Mouse (Mus musculus): ENCODE results near the gene Pgap2. TPM values are rescaled to one million over a fixed set of nuclear protein-coding genes. Genes with fewer than 3 reads are reported as not detected.

Pgap2 gene
- total and polyA plus RNA-seq, 3 experiments: 21.1 to 91.1 TPM; not detected in 1

GRCm38 (mm10) chr7:102281403-102281802 is 71.4 kb downstream of the Pgap2 start:
- Histone ChIP-seq H3K4me3 (ENCODE audit: control insufficient read depth in 1 of 2, insufficient read depth in 1 of 2, low read depth in 2 of 2, low read length in 2 of 2) (no peak overlapping the region), H3K36me3 (ENCODE audit: control insufficient read depth in 1 of 2, insufficient read depth in 2 of 2, low read length in 2 of 2) (peaks cover 1 to 10% of the 10 kb centered on the region in 2 experiments; a peak in 2 of 4 replicates), H3K9ac (ENCODE audit: control insufficient read depth, low read depth, low read length, poor library complexity, severe bottlenecking) (no peak overlapping the region), H3K27me3 (ENCODE audit: control insufficient read depth in 1 of 2, insufficient read depth in 2 of 2, low read length in 2 of 2) (no peaks in the 10 kb centered on the region), H3K27ac (ENCODE audit: control insufficient read depth, low read depth, low read length) (no peak overlapping the region), H3K4me1 (ENCODE audit: control insufficient read depth in 1 of 2, insufficient read depth in 2 of 2, low read length in 2 of 2) (peaks cover 6 to 8% of the 10 kb centered on the region in 2 experiments; a peak in 3 of 4 replicates), H3K79me2 (ENCODE audit: control insufficient read depth, insufficient read depth, low read length, poor library complexity) (peaks cover 35% of the 10 kb centered on the region), H3K9me3 (replicated peaks; ENCODE audit: insufficient read depth, low read length) (no peaks in the 10 kb centered on the region)
- DNase-seq (ENCODE audit: low read depth, low spot score): no peak
- TF ChIP-seq TCF12 (IDR thresholded peaks at IDR 0.05; ENCODE audit: low read depth, low read length): no peak
- no peak for TF ChIP-seq CHD2 (IDR thresholded peaks at IDR 0.05; ENCODE audit: low read length)
- no peak for TF ChIP-seq TAL1 (IDR thresholded peaks at IDR 0.05; ENCODE audit: low read length)
- no peak for TF ChIP-seq TBP (IDR thresholded peaks at IDR 0.05; ENCODE audit: low read depth, low read length)
- no peak for TF ChIP-seq HCFC1 (IDR thresholded peaks at IDR 0.05; ENCODE audit: low read depth, low read length)
- TF ChIP-seq USF2 (IDR thresholded peaks at IDR 0.05; ENCODE audit: borderline replicate concordance in 1 of 2, insufficient read depth in 1 of 2, low read depth in 1 of 2, low read length in 2 of 2): no peak
- TF ChIP-seq CTCF (IDR thresholded peaks at IDR 0.05 in 2 of 3, conservative IDR thresholded peaks at IDR 0.05 in 1 of 3; ENCODE audit: control insufficient read depth in 1 of 3, insufficient read depth in 1 of 3, low read depth in 2 of 3, low read length in 3 of 3, poor library complexity in 1 of 3, severe bottlenecking in 1 of 3): no peak
- TF ChIP-seq ZNF384 (IDR thresholded peaks at IDR 0.05; ENCODE audit: low read depth, low read length): no peak
- no peak for TF ChIP-seq POLR2AphosphoS2 (IDR thresholded peaks at IDR 0.05; ENCODE audit: low read length)
- TF ChIP-seq POLR2AphosphoS5 (IDR thresholded peaks at IDR 0.05; ENCODE audit: borderline replicate concordance, low read depth, low read length): no peak
- TF ChIP-seq GABPA (IDR thresholded peaks at IDR 0.05; ENCODE audit: low read depth, low read length): no peak
- no peak for TF ChIP-seq RAD21 (IDR thresholded peaks at IDR 0.05; ENCODE audit: low read depth, low read length)
- TF ChIP-seq MYC (IDR thresholded peaks at IDR 0.05; ENCODE audit: low read depth, low read length): no peak
- no peak for TF ChIP-seq SMC3 (IDR thresholded peaks at IDR 0.05; ENCODE audit: low read depth, low read length)

GRCm38 (mm10) chr7:102282261-102282660 is 72.3 kb downstream of the Pgap2 start:
- H3K9ac ChIP-seq (ENCODE audit: control insufficient read depth, low read depth, low read length, poor library complexity, severe bottlenecking): no peak overlapping the region
- H3K27ac ChIP-seq (ENCODE audit: control insufficient read depth, low read depth, low read length): no peak overlapping the region
- no peak for TF ChIP-seq ZNF384 (IDR thresholded peaks at IDR 0.05; ENCODE audit: low read depth, low read length)
- TF ChIP-seq ELF1 (IDR thresholded peaks at IDR 0.05; ENCODE audit: low read depth, low read length): no peak
- no peak for TF ChIP-seq ETS1 (IDR thresholded peaks at IDR 0.05; ENCODE audit: low read depth, low read length)
- TF ChIP-seq KAT2A (conservative IDR thresholded peaks at IDR 0.05; ENCODE audit: low read depth, low read length): no peak
- TF ChIP-seq NRF1 (IDR thresholded peaks at IDR 0.05; ENCODE audit: insufficient read depth, low read depth, low read length, poor library complexity, severe bottlenecking): no peak
- no peak for TF ChIP-seq MAZ (IDR thresholded peaks at IDR 0.05; ENCODE audit: low read depth, low read length)
- no peaks in the 10 kb centered on the region for H3K9me3 ChIP-seq (replicated peaks; ENCODE audit: insufficient read depth, low read length)
- no peak overlapping the region for H3K4me3 ChIP-seq (ENCODE audit: control insufficient read depth in 1 of 2, insufficient read depth in 1 of 2, low read depth in 2 of 2, low read length in 2 of 2)
- peaks cover 0 to 10% of the 10 kb centered on the region in 2 experiments; a peak in 2 of 4 replicates for H3K36me3 ChIP-seq (ENCODE audit: control insufficient read depth in 1 of 2, insufficient read depth in 2 of 2, low read length in 2 of 2)
- H3K79me2 ChIP-seq (ENCODE audit: control insufficient read depth, insufficient read depth, low read length, poor library complexity): peaks cover 33% of the 10 kb centered on the region
- no peaks in the 10 kb centered on the region for H3K27me3 ChIP-seq (ENCODE audit: control insufficient read depth in 1 of 2, insufficient read depth in 2 of 2, low read length in 2 of 2)
- DNase-seq (ENCODE audit: low read depth, low spot score): no peak
- H3K4me1 ChIP-seq (ENCODE audit: control insufficient read depth in 1 of 2, insufficient read depth in 2 of 2, low read length in 2 of 2): peaks cover 6 to 8% of the 10 kb centered on the region in 2 experiments; a peak in 3 of 4 replicates

Other genes starting within 250 kb of the Pgap2 start
- 0.95 and 1.0 TPM in 2 replicates for gene Il18bp, start 191.5 kb upstream of the Pgap2 start, total RNA-seq (2012; rRNA removed)
- 1 to 10 TPM in 1 of 2 experiments, not detected in 1; 1.8 TPM for gene Il18bp, start 191.5 kb upstream of the Pgap2 start, polyA plus RNA-seq (2012; ENCODE audit: insufficient read depth in 1 of 2, insufficient read length in 2 of 2, low read depth in 1 of 2, low replicate concordance in 2 of 2, missing spikeins in 1 of 2)
- 17.3 and 18.5 TPM in 2 replicates for gene Rnf121, start 144.7 kb upstream of the Pgap2 start, total RNA-seq (2012; rRNA removed)
- 10 to 100 TPM in 1 of 2 experiments, not detected in 1; 16.0 TPM for gene Rnf121, start 144.7 kb upstream of the Pgap2 start, polyA plus RNA-seq (2012; ENCODE audit: insufficient read depth in 1 of 2, insufficient read length in 2 of 2, low read depth in 1 of 2, low replicate concordance in 2 of 2, missing spikeins in 1 of 2)
- gene Xndc1, start 144.7 kb upstream of the Pgap2 start, total RNA-seq (2012; rRNA removed): 15.3 and 16.6 TPM in 2 replicates
- gene Xndc1, start 144.7 kb upstream of the Pgap2 start, polyA plus RNA-seq (2012; ENCODE audit: insufficient read depth in 1 of 2, insufficient read length in 2 of 2, low read depth in 1 of 2, low replicate concordance in 2 of 2, missing spikeins in 1 of 2): 10 to 100 TPM in 1 of 2 experiments, not detected in 1; 30.0 TPM
- 0.08 and 0.13 TPM in 2 replicates for gene Xntrpc, start 144.5 kb upstream of the Pgap2 start, total RNA-seq (2012; rRNA removed)
- under 1 TPM in 1 of 2 experiments, not detected in 1; 0.14 TPM for gene Xntrpc, start 144.5 kb upstream of the Pgap2 start, polyA plus RNA-seq (2012; ENCODE audit: insufficient read depth in 1 of 2, insufficient read length in 2 of 2, low read depth in 1 of 2, low replicate concordance in 2 of 2, missing spikeins in 1 of 2)
- not detected in 2 replicates for gene Trpc2, start 127.1 kb upstream of the Pgap2 start, total RNA-seq (2012; rRNA removed)
- not detected for gene Trpc2, start 127.1 kb upstream of the Pgap2 start, polyA plus RNA-seq (2012; ENCODE audit: insufficient read depth in 1 of 2, insufficient read length in 2 of 2, low read depth in 1 of 2, low replicate concordance in 2 of 2, missing spikeins in 1 of 2)
- not detected in 2 replicates for gene Art1, start 108.5 kb upstream of the Pgap2 start, total RNA-seq (2012; rRNA removed)
- not detected for gene Art1, start 108.5 kb upstream of the Pgap2 start, polyA plus RNA-seq (2012; ENCODE audit: insufficient read depth in 1 of 2, insufficient read length in 2 of 2, low read depth in 1 of 2, low replicate concordance in 2 of 2, missing spikeins in 1 of 2)
- gene Art5, start 100.7 kb upstream of the Pgap2 start, total RNA-seq (2012; rRNA removed): not detected in 2 replicates
- gene Art5, start 100.7 kb upstream of the Pgap2 start, polyA plus RNA-seq (2012; ENCODE audit: insufficient read depth in 1 of 2, insufficient read length in 2 of 2, low read depth in 1 of 2, low replicate concordance in 2 of 2, missing spikeins in 1 of 2): under 1 TPM in 1 of 2 experiments, not detected in 1; 0.04 TPM
- not detected in 2 replicates for gene Chrna10, start 93.4 kb upstream of the Pgap2 start, total RNA-seq (2012; rRNA removed)
- gene Chrna10, start 93.4 kb upstream of the Pgap2 start, polyA plus RNA-seq (2012; ENCODE audit: insufficient read depth in 1 of 2, insufficient read length in 2 of 2, low read depth in 1 of 2, low replicate concordance in 2 of 2, missing spikeins in 1 of 2): not detected
- gene Nup98, start within 50 bp of the Pgap2 start, total RNA-seq (2012; rRNA removed): 25.9 and 31.7 TPM in 2 replicates
- gene Nup98, start within 50 bp of the Pgap2 start, polyA plus RNA-seq (2012; ENCODE audit: insufficient read depth in 1 of 2, insufficient read length in 2 of 2, low read depth in 1 of 2, low replicate concordance in 2 of 2, missing spikeins in 1 of 2): 100 to 1,000 TPM in 1 of 2 experiments, 10 to 100 TPM in 1; 45.2 to 195 TPM
- gene Rhog, start 45.8 kb downstream of the Pgap2 start, total RNA-seq (2012; rRNA removed): 24.1 and 33.3 TPM in 2 replicates
- 100 to 1,000 TPM; 347 to 425 TPM for gene Rhog, start 45.8 kb downstream of the Pgap2 start, polyA plus RNA-seq (2012; ENCODE audit: insufficient read depth in 1 of 2, insufficient read length in 2 of 2, low read depth in 1 of 2, low replicate concordance in 2 of 2, missing spikeins in 1 of 2)
- 26.1 and 28.2 TPM in 2 replicates for gene Stim1, start 57.6 kb downstream of the Pgap2 start, total RNA-seq (2012; rRNA removed)
- 10 to 100 TPM in 1 of 2 experiments, not detected in 1; 65.0 TPM for gene Stim1, start 57.6 kb downstream of the Pgap2 start, polyA plus RNA-seq (2012; ENCODE audit: insufficient read depth in 1 of 2, insufficient read length in 2 of 2, low read depth in 1 of 2, low replicate concordance in 2 of 2, missing spikeins in 1 of 2)
- 147 and 154 TPM in 2 replicates for gene Rrm1, start 231.5 kb downstream of the Pgap2 start, total RNA-seq (2012; rRNA removed)
- gene Rrm1, start 231.5 kb downstream of the Pgap2 start, polyA plus RNA-seq (2012; ENCODE audit: insufficient read depth in 1 of 2, insufficient read length in 2 of 2, low read depth in 1 of 2, low replicate concordance in 2 of 2, missing spikeins in 1 of 2): 100 to 1,000 TPM in 1 of 2 experiments, not detected in 1; 228 TPM